Mouse (Mus musculus) cerebellum, adult 2 months (tissue): Measurements from ENCODE around the gene Vps16.

Experiments
- CTCF ChIP-seq: fragments of 200-500 bp; IDR thresholded peaks from 2 replicates; pipeline ENCODE4 v1.5.1; 2011; ENCODE audit warnings: low read depth, mild to moderate bottlenecking, control low read depth, low read length, moderate library complexity, borderline replicate concordance; ENCODE audit not compliant: insufficient read depth
- POLR2A ChIP-seq: fragments of 200-500 bp; IDR thresholded peaks from 2 replicates; pipeline ENCODE4 v1.6.1; 2011; ENCODE audit warnings: low read length, control low read depth, borderline replicate concordance; ENCODE audit not compliant: insufficient read depth

GRCm38 (mm10) chr2:130454748-130455370 lies 30.7 kb downstream of the Vps16 start:
- TF ChIP-seq CTCF (no peak), POLR2A (no peak)
